Mouse (Mus musculus) midbrain, embryonic 14.5 days (tissue): ENCODE data around the gene Gm17334. TPM values are rescaled to one million over a fixed set of nuclear protein-coding genes. Genes with fewer than 3 reads are reported as not detected.
A peak's percentile ranks its signal among the peaks of the same experiment; 100 is the strongest.

Experiments
- ATAC-seq: fragments of 200-750 bp; cut with Nextera tagmentation; 2 replicates; pipeline ENCODE4 v1.8.0; 2017; ENCODE audit warnings: moderate number of reproducible peaks, moderate library complexity; ENCODE audit not compliant: low FRiP score, low TSS enrichment
- DNase-seq: peaks from one replicate; pipeline ENCODE4 v3.0.0-alpha.2; 2015
- H3K27ac ChIP-seq: fragments of 300-500 bp; sonication (generic); replicated peaks from 2 replicates; pipeline ENCODE4 v1.5.1; 2014; ENCODE audit warnings: mild to moderate bottlenecking, low read depth, low read length, moderate library complexity
- H3K27me3 ChIP-seq: fragments of 300-500 bp; sonication (generic); 2 replicates; pipeline ENCODE4 v1.6.1; 2014; ENCODE audit warnings: low read length, control low read depth, mixed read lengths; ENCODE audit not compliant: control insufficient read depth, insufficient read depth
- H3K36me3 ChIP-seq: fragments of 300-500 bp; sonication (generic); 2 replicates; pipeline ENCODE4 v1.6.1; 2014; ENCODE audit warnings: low read length, control low read depth; ENCODE audit not compliant: control insufficient read depth, insufficient read depth
- H3K4me1 ChIP-seq: fragments of 300-500 bp; sonication (generic); 2 replicates; pipeline ENCODE4 v1.6.1; 2014; ENCODE audit warnings: mild to moderate bottlenecking, antibody characterized with exemption, low read length, control low read depth; ENCODE audit not compliant: control insufficient read depth, insufficient read depth
- H3K4me2 ChIP-seq: fragments of 300-500 bp; sonication (generic); 2 replicates; pipeline ENCODE4 v1.6.1; 2014; ENCODE audit warnings: mild to moderate bottlenecking, low read length, moderate library complexity
- H3K4me3 ChIP-seq: fragments of 300-500 bp; sonication (generic); replicated peaks from 2 replicates; pipeline ENCODE4 v1.5.1; 2014; ENCODE audit warnings: low read depth, low read length
- H3K9ac ChIP-seq: fragments of 300-500 bp; sonication (generic); replicated peaks from 2 replicates; pipeline ENCODE4 v1.6.1; 2014; ENCODE audit warnings: mild to moderate bottlenecking, low read length, moderate library complexity
- H3K9me3 ChIP-seq: fragments of 300-500 bp; sonication (generic); 2 replicates; pipeline ENCODE4 v1.6.1; 2016; ENCODE audit warnings: low read length, control low read depth, mixed read lengths; ENCODE audit not compliant: control insufficient read depth
- WGBS: fragments of 180-500 bp; shearing (Covaris S2); extraction: QIAGEN DNeasy Blood & Tissue Kit; methylation state at CpG from one replicate; pipeline ENCODE4 v1.1.7; 2014; 5-methylcytosine and 5-hydroxymethylcytosine counted together
- polyA plus RNA-seq: library from polyadenylated mRNA; unstranded; fragments of >200 nt; fragmentation: Nextera tagmentation; extraction: Ambion mirVana; gene quantifications from 2 replicates; pipeline ENCODE4 v1.2.1, GENCODE M21; 2014

The Gm17334 gene
- polyA plus RNA-seq, 1 experiment from 2014 or later = 0.24 TPM

DNA sequence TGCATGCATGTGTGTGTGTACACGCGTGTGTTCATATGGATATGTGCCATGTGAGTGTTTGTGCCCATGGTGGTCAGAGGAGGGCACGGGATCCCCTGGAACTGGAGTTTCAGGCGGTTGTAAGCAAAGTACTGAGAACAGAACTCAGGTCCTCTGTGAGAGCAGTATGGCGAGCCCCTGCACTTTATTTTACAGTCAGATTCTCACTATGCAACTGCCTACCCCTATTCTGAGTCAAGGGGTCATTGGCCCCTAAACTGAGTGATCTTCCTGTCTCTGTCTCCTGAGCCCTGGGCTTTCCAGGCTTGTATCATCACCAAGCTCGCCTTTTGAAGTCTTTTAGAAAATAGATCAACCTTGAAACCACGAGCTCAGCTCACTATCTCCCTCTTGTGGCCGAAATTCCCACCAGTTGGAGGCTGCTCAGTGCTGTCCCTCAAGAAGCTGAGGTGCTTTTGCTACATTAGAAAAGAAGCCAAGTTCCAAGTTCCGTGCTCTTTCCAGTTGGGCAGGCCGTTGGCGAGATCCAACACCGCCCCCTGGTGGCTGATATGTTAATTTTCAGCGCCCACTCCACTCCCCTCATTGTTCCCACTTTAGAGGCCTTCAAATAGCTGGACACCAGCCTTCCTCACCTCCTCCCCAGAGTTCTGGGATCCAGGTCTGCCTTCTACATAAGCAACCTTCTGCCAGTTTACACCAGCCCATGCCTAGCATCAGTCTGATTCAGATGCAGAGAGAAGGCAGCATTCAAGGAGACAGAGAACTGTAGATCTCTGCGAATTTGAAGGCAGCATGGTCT, 36.0 kb downstream of the Gm17334 start:
- no peak overlapping the region for H3K9ac ChIP-seq
- ATAC-seq = no peak

GRCm38 (mm10) chr11:53735682-53736245, 37.2 kb downstream of the Gm17334 start:
- 27% methylated on average over 17 of the region's 17 CpGs for WGBS
- H3K9me3 ChIP-seq = no peaks in the 10 kb centered on the region
- H3K27me3 ChIP-seq = no peaks in the 10 kb centered on the region
- H3K36me3 ChIP-seq = no peaks in the 10 kb centered on the region
- peak overlapping the region; percentile 50 for H3K4me2 ChIP-seq
- no peak overlapping the region for H3K9ac ChIP-seq
- no peak overlapping the region for H3K27ac ChIP-seq
- no peaks in the 10 kb centered on the region for H3K4me1 ChIP-seq
- ATAC-seq (peak; percentile 57), DNase-seq (peak; percentile 91)
- H3K4me3 ChIP-seq = peak overlapping the region; percentile 17; the same call in 1 of the 2 replicates

More for the DNA sequence above, 36.0 kb downstream of the Gm17334 start:
- Histone ChIP-seq H3K9me3 (no peaks in the 10 kb centered on the region), H3K27ac (no peak overlapping the region), H3K4me3 (no peak overlapping the region), H3K4me1 (no peaks in the 10 kb centered on the region), H3K36me3 (no peaks in the 10 kb centered on the region), H3K27me3 (no peaks in the 10 kb centered on the region), H3K4me2 (no peak overlapping the region)
- 53% methylated on average over 14 of the region's 14 CpGs for WGBS
- peak; percentile 78 for DNase-seq

GRCm38 (mm10) chr11:53734970-53735681, 37.9 kb downstream of the Gm17334 start:
- ATAC-seq = no peak
- H3K27ac ChIP-seq = no peak overlapping the region
- no peaks in the 10 kb centered on the region for H3K4me1 ChIP-seq
- no peaks in the 10 kb centered on the region for H3K9me3 ChIP-seq
- no peaks in the 10 kb centered on the region for H3K27me3 ChIP-seq
- H3K9ac ChIP-seq = no peak overlapping the region
- DNase-seq = no peak
- WGBS = 73% methylated on average over 18 of the region's 18 CpGs
- no peak overlapping the region for H3K4me2 ChIP-seq
- H3K36me3 ChIP-seq = no peaks in the 10 kb centered on the region
- H3K4me3 ChIP-seq = no peak overlapping the region

DNA sequence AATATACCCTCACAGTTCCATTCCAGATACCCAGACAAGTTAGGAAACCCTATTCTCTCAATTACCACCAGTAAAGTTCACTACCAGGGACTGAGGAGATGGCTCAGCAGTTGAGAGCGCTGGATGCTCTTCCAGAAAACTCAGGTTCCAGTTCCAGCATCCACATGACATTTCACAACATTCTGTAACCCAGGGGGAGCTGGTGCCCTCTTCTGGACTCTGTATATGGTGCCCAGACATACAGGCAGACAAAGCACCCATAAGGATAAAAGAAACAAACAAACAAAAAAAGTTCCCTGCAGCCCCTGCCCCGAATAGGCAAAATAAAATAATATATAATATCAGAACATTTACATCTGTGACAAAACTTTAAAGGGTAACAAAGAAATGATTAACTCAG, 38.6 kb downstream of the Gm17334 start:
- 85% methylated on average over 2 of the region's 2 CpGs for WGBS
- no peak overlapping the region for H3K9ac ChIP-seq
- no peaks in the 10 kb centered on the region for H3K36me3 ChIP-seq
- ATAC-seq (no peak), DNase-seq (no peak)
- H3K9me3 ChIP-seq = no peaks in the 10 kb centered on the region
- H3K4me3 ChIP-seq = no peak overlapping the region
- H3K4me1 ChIP-seq = no peaks in the 10 kb centered on the region
- H3K27ac ChIP-seq = no peak overlapping the region
- H3K27me3 ChIP-seq = no peaks in the 10 kb centered on the region
- H3K4me2 ChIP-seq = no peak overlapping the region

DNA sequence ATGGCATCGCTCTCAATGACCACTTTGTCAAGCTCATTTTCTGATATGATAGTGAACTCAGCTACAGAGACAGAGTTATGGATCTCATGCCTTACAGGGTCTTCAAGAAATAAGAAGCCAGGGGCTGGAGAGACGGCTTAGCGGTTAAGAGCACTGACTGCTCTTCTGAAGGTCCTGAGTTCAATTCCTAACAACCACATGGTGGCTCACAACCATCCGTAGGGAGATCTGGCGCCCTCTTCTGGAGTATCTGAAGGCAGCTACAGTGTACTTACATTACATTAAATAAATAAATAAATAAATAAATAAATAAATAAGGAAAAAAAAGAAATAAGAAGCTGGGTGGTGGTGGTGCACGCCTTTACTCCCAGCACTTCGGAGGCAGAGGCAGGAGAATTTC, 39.2 kb downstream of the Gm17334 start:
- no peak overlapping the region for H3K27ac ChIP-seq
- DNase-seq = peak; percentile 7
- H3K4me1 ChIP-seq = no peaks in the 10 kb centered on the region
- no peak overlapping the region for H3K4me2 ChIP-seq
- H3K27me3 ChIP-seq = no peaks in the 10 kb centered on the region
- H3K4me3 ChIP-seq = no peak overlapping the region
- H3K36me3 ChIP-seq = no peaks in the 10 kb centered on the region
- WGBS = 90% methylated on average over 7 of the region's 7 CpGs
- no peak overlapping the region for H3K9ac ChIP-seq
- ATAC-seq = no peak
- no peaks in the 10 kb centered on the region for H3K9me3 ChIP-seq

- ATAC-seq = no peak
- no peaks in the 10 kb centered on the region for H3K36me3 ChIP-seq
- no peaks in the 10 kb centered on the region for H3K27me3 ChIP-seq
- H3K4me2 ChIP-seq = no peak overlapping the region
- DNase-seq = no peak
- no peaks in the 10 kb centered on the region for H3K9me3 ChIP-seq
- H3K4me1 ChIP-seq = no peaks in the 10 kb centered on the region
- no peak overlapping the region for H3K4me3 ChIP-seq
- WGBS = 95% methylated on average over 8 of the region's 8 CpGs
- no peak overlapping the region for H3K9ac ChIP-seq
- no peak overlapping the region for H3K27ac ChIP-seq
Observed at GRCm38 (mm10) chr11:53732244-53732643, 40.7 kb downstream of the Gm17334 start.

DNA sequence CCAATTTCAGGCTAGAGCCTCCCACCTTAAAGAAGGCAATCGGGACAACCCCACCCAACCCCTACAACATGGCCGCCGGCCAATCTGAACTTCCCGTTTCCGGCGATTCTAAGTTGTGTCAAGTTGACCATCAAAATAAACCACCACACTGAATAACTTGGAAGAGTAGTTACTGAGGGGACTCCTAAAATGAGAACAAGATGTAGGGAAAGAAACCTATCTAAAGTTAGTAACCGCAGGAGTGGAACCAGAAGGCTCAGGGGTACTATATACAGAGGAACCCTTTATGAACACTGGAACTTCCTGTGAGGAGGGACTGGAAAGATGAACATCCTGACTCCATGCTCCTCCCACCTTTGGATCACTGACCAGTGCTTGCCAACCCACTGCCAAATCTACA, 41.5 kb downstream of the Gm17334 start:
- no peak for ATAC-seq

More for the DNA sequence above, 41.5 kb downstream of the Gm17334 start:
- H3K9me3 ChIP-seq = no peaks in the 10 kb centered on the region
- no peaks in the 10 kb centered on the region for H3K27me3 ChIP-seq
- no peak overlapping the region for H3K4me2 ChIP-seq
- H3K36me3 ChIP-seq = no peaks in the 10 kb centered on the region
- H3K27ac ChIP-seq = no peak overlapping the region
- DNase-seq = no peak
- no peak overlapping the region for H3K4me3 ChIP-seq
- no peaks in the 10 kb centered on the region for H3K4me1 ChIP-seq
- no peak overlapping the region for H3K9ac ChIP-seq
- 97% methylated on average over 7 of the region's 7 CpGs for WGBS
